Mouse (Mus musculus): ENCODE results near the gene Slc38a7.

GRCm38 (mm10) chr8:95807331-95807843 is 46.0 kb downstream of the Slc38a7 start, which contains the start of gene Cnot1:
- TF ChIP-seq CTCF (IDR thresholded peaks at IDR 0.05; ENCODE audit: control insufficient read depth, insufficient read depth, insufficient read length) (no peak), CEBPB (IDR thresholded peaks at IDR 0.05; ENCODE audit: low read depth) (no peak), USF1 (IDR thresholded peaks at IDR 0.05; ENCODE audit: low read depth) (no peak), MYOD1 (IDR thresholded peaks at IDR 0.05; ENCODE audit: control insufficient read depth, insufficient read length, low read depth) (no peak), MAX (IDR thresholded peaks at IDR 0.05) (no peak), MYOG (IDR thresholded peaks at IDR 0.05; ENCODE audit: control insufficient read depth, extremely low read depth, insufficient read length) (no peak)
